Mouse (Mus musculus): Measurements from ENCODE around the gene Wif1. TPM values are rescaled to one million over a fixed set of nuclear protein-coding genes. Genes with fewer than 3 reads are reported as not detected.

Wif1 gene
- polyA plus RNA-seq, 1 experiment from 2014 or later = 119 TPM

DNA sequence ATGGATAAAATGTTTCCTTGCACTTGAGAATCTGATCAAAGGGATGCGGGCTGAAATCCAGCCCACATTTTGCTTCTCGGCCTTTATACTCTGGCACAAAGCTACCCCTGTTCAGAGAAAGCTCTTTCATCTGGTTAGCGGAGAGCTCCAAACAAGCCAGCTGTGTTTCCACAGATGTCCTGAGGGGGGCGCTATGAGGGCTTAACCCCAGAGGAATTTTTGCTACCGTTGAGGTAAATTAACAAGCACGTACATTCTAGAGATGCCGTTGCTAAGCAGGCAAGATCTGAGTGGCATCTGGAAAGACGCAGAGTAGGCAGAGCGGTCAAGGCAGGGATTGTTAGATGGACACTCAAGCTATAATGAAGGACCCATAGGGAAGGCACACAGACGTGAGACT, 13.7 kb downstream of the Wif1 start:
- ATAC-seq (ENCODE audit: low FRiP score, low read depth) = no peak
- peaks cover 7% of the 10 kb centered on the region; the same call in 1 of the 2 replicates for H3K36me3 ChIP-seq
- no peak overlapping the region for H3K4me3 ChIP-seq
- H3K27me3 ChIP-seq = no peaks in the 10 kb centered on the region
- H3K9me3 ChIP-seq = no peaks in the 10 kb centered on the region
- no peak overlapping the region for H3K4me2 ChIP-seq (replicated peaks)
- H3K4me1 ChIP-seq = no peaks in the 10 kb centered on the region
- WGBS = 79% methylated on average over 10 of the region's 10 CpGs
- no peak overlapping the region for H3K9ac ChIP-seq
- H3K27ac ChIP-seq = no peak overlapping the region

DNA sequence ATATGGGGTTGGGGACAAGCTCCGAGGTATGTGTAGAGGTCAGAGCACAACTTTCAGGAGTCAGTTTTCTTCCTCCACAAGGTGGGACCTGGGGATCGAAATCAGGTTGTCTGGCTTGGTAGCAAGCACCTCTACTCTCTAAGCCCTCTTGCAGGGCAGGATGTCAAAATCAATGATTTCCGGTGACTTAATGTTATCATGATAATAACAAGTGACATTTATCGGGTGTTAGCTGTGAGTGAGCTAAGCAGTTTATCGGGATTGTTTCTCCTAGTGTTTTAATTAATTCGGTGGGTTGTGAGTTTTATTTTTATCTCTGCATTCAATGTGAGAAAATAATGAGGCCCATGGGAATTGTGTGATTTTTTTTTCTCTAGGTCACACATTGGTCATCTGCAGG, 18.3 kb downstream of the Wif1 start:
- Histone ChIP-seq H3K4me1 (peaks cover 28% of the 10 kb centered on the region), H3K4me2 (replicated peaks) (no peak overlapping the region), H3K4me3 (no peak overlapping the region), H3K9me3 (no peaks in the 10 kb centered on the region), H3K27me3 (no peaks in the 10 kb centered on the region), H3K36me3 (peaks cover 4% of the 10 kb centered on the region; the same call in 1 of the 2 replicates), H3K27ac (no peak overlapping the region), H3K9ac (no peak overlapping the region)
- 80% methylated on average over 6 of the region's 6 CpGs for WGBS
- no peak for ATAC-seq (ENCODE audit: low FRiP score, low read depth)

DNA sequence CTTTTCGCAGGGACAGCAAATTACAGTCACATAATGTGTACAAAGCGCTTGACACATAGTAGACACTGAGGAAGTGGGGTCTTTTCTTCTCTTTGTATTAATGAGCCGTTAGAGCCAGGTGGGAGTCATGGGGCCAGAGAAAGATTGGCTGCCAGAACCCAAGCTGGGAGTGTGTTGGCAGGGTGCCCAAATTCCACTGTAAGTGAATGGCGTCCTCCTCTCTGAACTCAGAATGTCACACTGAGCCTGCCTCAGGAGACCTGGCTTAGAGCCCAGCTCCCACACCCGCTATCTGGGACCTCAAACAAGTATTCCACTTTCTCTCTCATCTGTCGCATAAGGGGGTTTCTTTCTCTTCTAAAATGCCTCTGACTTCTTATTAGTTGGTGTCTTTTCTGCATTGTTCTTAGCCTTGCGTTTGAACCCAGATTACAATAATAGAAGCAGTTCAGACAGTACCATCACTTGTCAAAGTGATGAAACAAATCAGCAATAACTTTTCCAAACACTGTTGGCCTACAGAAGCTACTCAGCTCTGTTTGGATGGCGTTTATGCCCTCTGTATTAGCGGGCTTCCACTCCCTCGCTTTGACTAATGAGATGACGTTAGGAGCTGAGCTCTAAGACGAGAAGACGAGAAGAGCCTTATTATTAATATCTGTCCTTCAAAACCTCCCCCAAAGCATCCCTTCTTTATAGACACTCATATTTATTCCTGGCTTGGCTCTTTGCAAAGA, 21.9 kb downstream of the Wif1 start:
- H3K9me3 ChIP-seq = no peaks in the 10 kb centered on the region
- H3K4me2 ChIP-seq (replicated peaks) = peak overlapping the region; percentile 42
- peaks cover 37% of the 10 kb centered on the region for H3K4me1 ChIP-seq
- 19% methylated on average over 13 of the region's 13 CpGs for WGBS
- no peaks in the 10 kb centered on the region for H3K36me3 ChIP-seq
- peak overlapping the region; percentile 67 for H3K27ac ChIP-seq
- H3K27me3 ChIP-seq = no peaks in the 10 kb centered on the region
- no peak overlapping the region for H3K4me3 ChIP-seq
- no peak overlapping the region for H3K9ac ChIP-seq
- peak; percentile 86 for ATAC-seq (ENCODE audit: low FRiP score, low read depth)

DNA sequence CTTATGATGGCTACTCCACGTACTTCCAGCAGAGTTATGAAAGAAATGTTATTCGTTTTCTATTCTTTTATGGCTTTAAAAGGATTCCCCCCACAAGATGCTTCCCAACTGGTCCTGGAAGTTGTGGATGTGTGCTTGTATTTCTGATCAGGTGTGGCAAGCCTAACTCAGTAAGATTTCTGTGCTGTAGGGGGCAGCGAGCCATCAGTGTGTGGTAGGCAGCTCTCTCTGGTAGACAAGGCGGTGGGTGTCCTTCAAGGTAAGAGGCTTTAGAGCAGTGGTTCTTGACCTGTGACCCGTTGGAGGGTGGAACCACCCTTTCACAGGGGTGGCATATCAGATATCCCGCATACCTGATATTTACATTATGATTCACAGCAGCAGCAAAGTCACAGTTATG, 23.1 kb downstream of the Wif1 start:
- Histone ChIP-seq H3K4me2 (replicated peaks) (no peak overlapping the region), H3K4me3 (no peak overlapping the region), H3K9me3 (no peaks in the 10 kb centered on the region), H3K27me3 (no peaks in the 10 kb centered on the region), H3K9ac (no peak overlapping the region), H3K27ac (no peak overlapping the region), H3K36me3 (no peaks in the 10 kb centered on the region), H3K4me1 (peaks cover 37% of the 10 kb centered on the region)
- ATAC-seq (ENCODE audit: low FRiP score, low read depth) = no peak
- 76% methylated on average over 6 of the region's 6 CpGs for WGBS

DNA sequence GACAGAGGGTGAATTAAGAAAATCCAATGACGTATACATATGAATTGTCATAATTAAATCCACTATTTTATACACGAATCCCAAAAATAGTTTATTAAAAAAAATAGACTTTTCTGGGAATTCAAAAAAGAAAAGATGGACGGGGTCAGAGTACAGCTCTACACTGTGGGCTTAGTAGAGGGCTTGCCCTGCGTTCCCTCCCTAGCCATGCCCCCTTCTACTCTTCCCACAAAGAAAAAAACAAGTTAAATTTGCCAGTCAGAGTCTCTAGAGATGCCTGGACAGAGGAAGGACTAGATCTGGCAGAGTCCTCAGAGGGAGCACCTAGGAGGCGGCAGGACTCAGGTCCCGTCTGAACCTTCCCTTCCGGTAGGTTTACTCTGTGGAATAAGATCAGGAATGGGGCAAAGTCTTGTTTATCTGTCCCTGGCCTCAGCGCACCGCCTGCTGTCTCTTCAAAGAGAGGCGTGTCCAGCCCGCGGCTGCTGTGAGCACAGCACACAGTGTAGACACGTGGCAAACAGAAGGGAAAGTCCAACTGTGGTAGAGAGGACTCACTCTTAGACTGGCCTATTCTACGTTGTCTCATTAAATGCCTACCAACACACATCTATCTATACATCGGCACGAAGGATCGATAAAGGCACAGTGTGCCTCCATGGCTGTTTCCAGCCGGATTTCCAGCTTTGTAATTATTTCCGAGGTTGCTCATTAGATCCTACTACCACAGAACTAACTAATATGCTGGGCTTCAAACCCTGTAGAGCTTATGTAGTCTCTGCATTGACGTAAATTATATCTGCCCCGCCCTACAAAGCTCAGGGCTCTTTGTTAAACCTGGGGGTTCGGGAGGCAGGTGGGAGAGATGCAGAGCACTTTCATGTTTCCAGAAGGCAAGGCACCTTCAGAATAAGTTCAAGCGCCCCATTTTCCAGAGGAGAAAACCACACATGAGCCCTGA, 25.6 kb downstream of the Wif1 start:
- 79% methylated on average over 23 of the region's 23 CpGs for WGBS
- no peak overlapping the region for H3K27ac ChIP-seq
- no peaks in the 10 kb centered on the region for H3K36me3 ChIP-seq

DNA sequence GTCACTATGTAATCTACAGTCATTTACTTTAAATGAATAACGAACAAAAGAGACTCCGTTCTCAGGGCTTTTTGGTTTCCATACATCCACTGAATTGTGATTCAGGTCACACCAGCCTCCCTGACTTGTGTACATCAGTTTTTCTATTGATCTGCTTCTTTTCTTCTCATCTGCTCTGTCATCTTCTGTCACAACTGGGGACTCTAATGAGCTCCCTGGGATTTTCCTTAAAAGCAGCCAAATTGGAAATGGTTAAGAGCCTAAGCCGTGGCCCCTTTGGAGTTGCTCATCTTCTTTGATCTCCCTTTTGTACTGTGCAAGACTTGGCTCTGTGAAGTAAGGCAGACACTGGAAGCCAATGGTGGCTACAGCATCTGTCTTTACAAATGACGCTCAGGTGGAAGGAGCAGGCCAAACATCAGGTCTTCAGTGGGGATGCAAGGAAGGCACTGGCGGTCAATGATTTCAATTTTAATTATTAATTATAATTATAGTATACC, 27.6 kb downstream of the Wif1 start:
- Histone ChIP-seq H3K4me1 (peaks cover 27% of the 10 kb centered on the region), H3K4me3 (no peak overlapping the region), H3K4me2 (replicated peaks) (no peak overlapping the region), H3K27me3 (no peaks in the 10 kb centered on the region), H3K27ac (no peak overlapping the region), H3K9ac (no peak overlapping the region), H3K9me3 (no peaks in the 10 kb centered on the region), H3K36me3 (no peaks in the 10 kb centered on the region)
- WGBS = 74% methylated on average over 5 of the region's 5 CpGs
- ATAC-seq (ENCODE audit: low FRiP score, low read depth) = no peak

More for the DNA sequence above, 25.6 kb downstream of the Wif1 start:
- ATAC-seq (ENCODE audit: low FRiP score, low read depth) = no peak
- no peaks in the 10 kb centered on the region for H3K27me3 ChIP-seq
- H3K9ac ChIP-seq = no peak overlapping the region
- no peaks in the 10 kb centered on the region for H3K9me3 ChIP-seq
- no peak overlapping the region for H3K4me3 ChIP-seq
- no peak overlapping the region for H3K4me2 ChIP-seq (replicated peaks)
- H3K4me1 ChIP-seq = peaks cover 47% of the 10 kb centered on the region

DNA sequence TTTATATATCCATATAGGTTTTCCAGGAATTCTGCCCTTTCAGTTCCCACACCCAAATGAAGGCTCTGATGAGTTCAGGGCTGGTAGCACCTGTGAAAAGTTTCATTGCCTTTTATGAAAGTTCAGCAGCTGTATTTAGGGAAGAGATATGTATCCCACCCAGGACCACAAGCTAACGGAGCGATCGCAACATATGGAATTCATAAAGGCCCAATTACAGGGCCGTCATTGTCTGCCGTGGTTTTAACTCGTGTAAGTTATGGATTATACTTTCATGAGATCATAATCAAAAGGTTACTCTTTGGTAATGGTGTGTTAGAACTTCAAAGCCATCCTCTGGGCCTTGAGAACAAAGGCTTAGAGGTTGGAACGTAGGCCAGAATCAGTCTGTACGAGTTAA, 28.9 kb downstream of the Wif1 start:
- H3K27ac ChIP-seq = no peak overlapping the region
- H3K4me2 ChIP-seq (replicated peaks) = no peak overlapping the region
- no peak overlapping the region for H3K4me3 ChIP-seq
- no peak for ATAC-seq (ENCODE audit: low FRiP score, low read depth)
- H3K9ac ChIP-seq = no peak overlapping the region
- H3K27me3 ChIP-seq = no peaks in the 10 kb centered on the region
- no peaks in the 10 kb centered on the region for H3K9me3 ChIP-seq
- no peaks in the 10 kb centered on the region for H3K36me3 ChIP-seq
- 22% methylated on average over 8 of the region's 8 CpGs for WGBS
- peaks cover 29% of the 10 kb centered on the region for H3K4me1 ChIP-seq

DNA sequence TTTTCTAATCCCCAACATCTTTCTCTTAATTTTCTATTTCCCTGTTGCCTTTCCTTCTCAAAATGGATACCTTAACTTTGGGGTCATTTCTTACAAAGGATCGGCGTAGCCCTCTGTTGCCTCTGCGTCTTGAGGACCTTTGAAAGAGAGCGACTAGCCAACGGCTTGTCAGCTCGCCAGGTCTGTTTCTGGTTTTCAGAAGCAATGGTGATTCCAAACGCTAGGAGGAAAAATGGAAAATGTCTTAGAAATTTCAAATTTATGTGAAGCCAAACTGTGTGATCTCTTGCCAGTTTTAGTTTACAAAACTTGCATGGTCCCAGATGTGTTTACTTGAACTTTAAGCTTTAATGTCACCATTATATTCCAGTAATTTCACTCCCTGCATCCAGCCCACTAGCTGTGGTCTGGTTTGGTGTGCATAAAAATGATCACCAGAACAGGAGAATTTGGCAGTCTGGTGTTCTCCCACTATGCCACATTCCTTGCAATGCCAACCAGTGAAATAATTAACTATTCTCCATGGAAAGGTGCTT, 33.7 kb downstream of the Wif1 start:
- ATAC-seq (ENCODE audit: low FRiP score, low read depth) = no peak
- no peaks in the 10 kb centered on the region for H3K9me3 ChIP-seq
- 51% methylated on average over 7 of the region's 7 CpGs for WGBS
- no peaks in the 10 kb centered on the region for H3K27me3 ChIP-seq
- H3K4me2 ChIP-seq (replicated peaks) = no peak overlapping the region
- no peaks in the 10 kb centered on the region for H3K36me3 ChIP-seq
- peaks cover 32% of the 10 kb centered on the region for H3K4me1 ChIP-seq
- peak overlapping the region; percentile 58; the same call in 1 of the 2 replicates for H3K27ac ChIP-seq
- H3K4me3 ChIP-seq = no peak overlapping the region
- H3K9ac ChIP-seq = no peak overlapping the region

DNA sequence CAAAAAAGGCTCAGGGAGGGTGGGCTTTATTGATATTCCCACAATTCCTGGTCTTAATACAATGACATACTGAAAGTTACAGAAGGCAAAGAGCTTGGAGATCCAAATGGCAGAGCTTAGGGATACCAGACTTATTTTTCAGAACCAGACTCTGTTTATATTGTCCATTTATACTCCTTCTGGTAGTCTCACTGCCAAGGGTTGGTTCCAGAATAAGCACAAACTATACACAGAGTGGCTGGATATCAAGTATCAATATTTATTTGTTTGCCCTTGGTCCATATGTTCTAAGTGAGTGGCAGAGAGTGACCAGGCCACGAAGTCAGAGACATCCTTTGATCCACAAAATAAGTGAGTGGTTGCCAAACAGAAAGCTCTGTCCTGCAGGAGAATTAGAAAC, 34.2 kb downstream of the Wif1 start:
- Histone ChIP-seq H3K9ac (no peak overlapping the region), H3K27ac (no peak overlapping the region), H3K4me3 (no peak overlapping the region), H3K36me3 (no peaks in the 10 kb centered on the region), H3K4me2 (replicated peaks) (no peak overlapping the region), H3K4me1 (peaks cover 31% of the 10 kb centered on the region), H3K9me3 (no peaks in the 10 kb centered on the region), H3K27me3 (no peaks in the 10 kb centered on the region)
- WGBS = 58% methylated on average over 1 of the region's 1 CpGs
- no peak for ATAC-seq (ENCODE audit: low FRiP score, low read depth)

DNA sequence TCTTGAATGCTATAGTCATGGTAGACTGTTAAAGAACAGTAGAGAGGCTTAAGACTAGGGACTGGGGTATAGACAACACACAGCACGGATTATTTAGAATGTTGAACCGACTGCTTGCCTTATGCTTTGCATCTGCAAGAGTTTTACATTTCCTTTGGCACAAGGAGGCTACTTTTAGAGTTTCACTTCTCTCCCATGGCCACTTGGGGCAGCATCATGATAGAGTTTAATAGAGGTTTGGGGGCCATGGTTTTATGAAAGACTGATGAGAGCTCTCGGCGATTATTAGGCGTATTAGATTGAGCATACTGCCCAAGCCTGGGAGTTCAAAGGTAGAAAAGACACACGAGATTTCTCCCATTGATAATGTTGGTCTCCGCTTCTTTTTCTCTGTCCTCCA, 37.0 kb downstream of the Wif1 start:
- Histone ChIP-seq H3K9ac (no peak overlapping the region), H3K27me3 (no peaks in the 10 kb centered on the region), H3K4me2 (replicated peaks) (no peak overlapping the region), H3K9me3 (no peaks in the 10 kb centered on the region), H3K27ac (no peak overlapping the region; the same call in 1 of the 2 replicates), H3K36me3 (no peaks in the 10 kb centered on the region; the same call in 1 of the 2 replicates), H3K4me3 (no peak overlapping the region), H3K4me1 (peaks cover 39% of the 10 kb centered on the region)
- no peak for ATAC-seq (ENCODE audit: low FRiP score, low read depth)
- WGBS = 70% methylated on average over 7 of the region's 7 CpGs

DNA sequence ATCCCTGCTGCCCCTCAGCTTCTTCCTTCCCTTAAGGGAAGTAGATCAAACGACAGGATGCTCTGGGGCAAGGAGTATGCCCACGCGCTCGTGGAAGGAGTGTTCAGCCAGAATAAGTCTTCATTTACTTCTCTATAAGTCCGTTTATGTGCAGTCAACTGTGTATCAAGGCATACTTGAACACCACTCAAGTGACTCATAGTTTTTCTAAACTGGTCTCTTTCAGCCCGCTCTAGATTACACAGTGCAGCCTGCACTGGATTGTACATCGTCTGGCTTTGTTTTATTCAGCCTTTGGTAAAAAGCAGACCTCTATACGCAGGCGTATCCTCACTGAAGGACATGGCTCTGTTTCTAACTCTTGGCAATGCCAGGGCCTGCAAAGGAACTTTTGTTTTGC, 46.7 kb downstream of the Wif1 start:
- H3K4me3 ChIP-seq = no peak overlapping the region
- H3K4me2 ChIP-seq (replicated peaks) = no peak overlapping the region
- H3K9me3 ChIP-seq = no peaks in the 10 kb centered on the region
- no peak overlapping the region for H3K27ac ChIP-seq
- H3K27me3 ChIP-seq = no peaks in the 10 kb centered on the region
- no peak overlapping the region for H3K9ac ChIP-seq
- peaks cover 8% of the 10 kb centered on the region for H3K4me1 ChIP-seq
- WGBS = 78% methylated on average over 9 of the region's 9 CpGs
- no peak for ATAC-seq (ENCODE audit: low FRiP score, low read depth)
- peaks cover 27% of the 10 kb centered on the region for H3K36me3 ChIP-seq

DNA sequence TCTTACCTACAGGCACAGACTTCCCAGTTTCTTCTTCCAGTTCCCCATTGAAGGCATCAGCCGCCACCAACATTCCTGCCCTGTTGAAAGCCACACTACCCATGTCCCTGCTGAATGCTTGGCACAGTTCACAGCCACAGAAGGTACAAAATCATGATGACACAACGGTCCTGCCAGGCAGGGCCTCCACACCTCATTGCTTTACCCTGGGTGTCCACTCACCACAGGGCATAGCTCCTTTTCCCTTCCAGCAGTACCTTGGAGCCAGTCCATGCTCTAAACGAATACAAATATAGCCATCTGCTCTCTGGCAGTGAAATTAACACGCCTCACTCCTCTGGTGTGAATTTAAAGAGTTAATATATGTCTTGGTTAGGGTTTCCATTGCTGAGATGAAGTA, 49.1 kb downstream of the Wif1 start:
- H3K9ac ChIP-seq = no peak overlapping the region
- H3K36me3 ChIP-seq = peaks cover 18% of the 10 kb centered on the region
- H3K4me1 ChIP-seq = peaks cover 8% of the 10 kb centered on the region
- H3K27me3 ChIP-seq = no peaks in the 10 kb centered on the region
- no peak for ATAC-seq (ENCODE audit: low FRiP score, low read depth)
- H3K4me2 ChIP-seq (replicated peaks) = no peak overlapping the region
- H3K27ac ChIP-seq = no peak overlapping the region
- H3K4me3 ChIP-seq = no peak overlapping the region
- no peaks in the 10 kb centered on the region for H3K9me3 ChIP-seq
- WGBS = 93% methylated on average over 4 of the region's 4 CpGs

Data from limb, embryonic 13.5 days (tissue).